Mouse (Mus musculus) monocyte, adult 5-6 weeks (primary cell): ENCODE data around the gene Alox5. TPM values are rescaled to one million over a fixed set of nuclear protein-coding genes. Genes with fewer than 3 reads are reported as not detected.

Experiments
- ATAC-seq: fragments of 153-309, 156-312 bp; replicated peaks from 2 replicates; pipeline ENCODE4 v1.8.0; 2017; ENCODE audit warnings: mild to moderate bottlenecking; ENCODE audit not compliant: low TSS enrichment, insufficient number of reproducible peaks, severe bottlenecking, poor library complexity, low FRiP score
- total RNA-seq: library from RNA; stranded (forward); fragments of 200-1000, 200-491, 200-594 nt; gene quantifications from 3 replicates; pipeline ENCODE4 v1.2.3, GENCODE M21; 2017

Alox5 gene
- total RNA-seq, 1 experiment from 2014 or later = 92.8 TPM

- no peak for ATAC-seq
Observed at GRCm38 (mm10) chr6:116420271-116420670, 40.7 kb downstream of the Alox5 start.

GRCm38 (mm10) chr6:116419699-116420098 lies 41.3 kb downstream of the Alox5 start:
- ATAC-seq = no peak

- no peak for ATAC-seq
Observed at GRCm38 (mm10) chr6:116418487-116418886, 42.5 kb downstream of the Alox5 start.

- ATAC-seq = peak; percentile 25; the same call in 1 of the 2 replicates
Observed at GRCm38 (mm10) chr6:116417518-116418315, 43.3 kb downstream of the Alox5 start.

GRCm38 (mm10) chr6:116416000-116416552 lies 44.9 kb downstream of the Alox5 start:
- no peak for ATAC-seq

GRCm38 (mm10) chr6:116415126-116415676 lies 45.8 kb downstream of the Alox5 start:
- no peak for ATAC-seq

GRCm38 (mm10) chr6:116412546-116413325 lies 48.2 kb downstream of the Alox5 start:
- ATAC-seq = no peak

- no peak for ATAC-seq
Observed at GRCm38 (mm10) chr6:116411716-116412115, 49.3 kb downstream of the Alox5 start.

- ATAC-seq = no peak
Observed at GRCm38 (mm10) chr6:116410436-116410835, 50.5 kb downstream of the Alox5 start.

- ATAC-seq = no peak
Observed at GRCm38 (mm10) chr6:116407956-116408657, 52.9 kb downstream of the Alox5 start.

GRCm38 (mm10) chr6:116407216-116407615 lies 53.8 kb downstream of the Alox5 start:
- ATAC-seq = no peak

GRCm38 (mm10) chr6:116406680-116407079 lies 54.3 kb downstream of the Alox5 start:
- ATAC-seq = no peak

- ATAC-seq = no peak
Observed at GRCm38 (mm10) chr6:116406152-116406551, 54.8 kb downstream of the Alox5 start.

GRCm38 (mm10) chr6:116405715-116406114 lies 55.3 kb downstream of the Alox5 start:
- ATAC-seq = no peak

GRCm38 (mm10) chr6:116405243-116405642 lies 55.7 kb downstream of the Alox5 start:
- ATAC-seq = no peak

GRCm38 (mm10) chr6:116402426-116402825 lies 58.6 kb downstream of the Alox5 start:
- no peak for ATAC-seq

- no peak for ATAC-seq
Observed at GRCm38 (mm10) chr6:116401746-116402423, 59.1 kb downstream of the Alox5 start.

GRCm38 (mm10) chr6:116398136-116398535 lies 62.8 kb downstream of the Alox5 start:
- no peak for ATAC-seq
